Mouse (Mus musculus) limb, embryonic 10.5 days (tissue): ENCODE measurements around the gene Scn10a. TPM values are rescaled to one million over a fixed set of nuclear protein-coding genes. Genes with fewer than 3 reads are reported as not detected.

ENCODE experiments used
- DNase-seq: peaks from one replicate; pipeline ENCODE4 v3.0.0-alpha.2; 2017; ENCODE audit warnings: low spot score
- H3K27ac ChIP-seq: fragments of 300-500 bp; sonication (generic); 2 replicates; pipeline ENCODE4 v1.5.1; 2016; ENCODE audit warnings: mild to moderate bottlenecking
- H3K27me3 ChIP-seq: fragments of 300-500 bp; sonication (generic); 2 replicates; pipeline ENCODE4 v1.6.1; 2016; ENCODE audit warnings: low read depth, mild to moderate bottlenecking; ENCODE audit not compliant: poor library complexity, severe bottlenecking
- H3K36me3 ChIP-seq: fragments of 300-500 bp; sonication (generic); 2 replicates; pipeline ENCODE4 v1.6.1; 2016; ENCODE audit warnings: mild to moderate bottlenecking, moderate library complexity
- H3K4me1 ChIP-seq: fragments of 300-500 bp; sonication (generic); 2 replicates; pipeline ENCODE4 v1.6.1; 2016
- H3K4me3 ChIP-seq: fragments of 300-500 bp; sonication (generic); 2 replicates; pipeline ENCODE4 v1.5.1; 2016; ENCODE audit warnings: mild to moderate bottlenecking, moderate library complexity
- H3K9me3 ChIP-seq: fragments of 300-500 bp; sonication (generic); replicated peaks from 2 replicates; pipeline ENCODE4 v1.6.1; 2016; ENCODE audit warnings: mild to moderate bottlenecking
- WGBS: fragments of 180-500 bp; shearing (Covaris S2); methylation state at CpG from one replicate; pipeline ENCODE4 v1.1.7; 2016; 5-methylcytosine and 5-hydroxymethylcytosine counted together
- polyA plus RNA-seq: library from polyadenylated mRNA; unstranded; fragments of >200 nt; fragmentation: Nextera tagmentation; extraction: Ambion mirVana; gene quantifications from 2 replicates; pipeline ENCODE4 v1.2.1, GENCODE M21; 2016

The Scn10a gene
- polyA plus RNA-seq, 1 experiment from 2014 or later: not detected

- WGBS: 39% methylated on average over 26 of the region's 26 CpGs
- Histone ChIP-seq H3K27ac (no peak overlapping the region), H3K4me3 (no peak overlapping the region; the same call in 1 of the 2 replicates), H3K36me3 (no peaks in the 10 kb centered on the region), H3K9me3 (no peaks in the 10 kb centered on the region), H3K27me3 (peaks cover 23% of the 10 kb centered on the region), H3K4me1 (peaks cover 28% of the 10 kb centered on the region)
- DNase-seq: no peak
Measured at GRCm38 (mm10) chr9:119588763-119589449, 130.2 kb downstream of the Scn10a start.

GRCm38 (mm10) chr9:119580668-119581067, 138.5 kb downstream of the Scn10a start:
- no peak overlapping the region for H3K4me3 ChIP-seq
- no peak overlapping the region for H3K27ac ChIP-seq
- under 1% methylated on average over 6 of the region's 6 CpGs for WGBS
- H3K27me3 ChIP-seq: peaks cover 73% of the 10 kb centered on the region
- peaks cover 18% of the 10 kb centered on the region for H3K4me1 ChIP-seq
- no peaks in the 10 kb centered on the region for H3K9me3 ChIP-seq
- peak; percentile 82 for DNase-seq
- H3K36me3 ChIP-seq: no peaks in the 10 kb centered on the region

GRCm38 (mm10) chr9:119580187-119580586, 138.9 kb downstream of the Scn10a start:
- Histone ChIP-seq H3K4me3 (no peak overlapping the region), H3K27me3 (peaks cover 75% of the 10 kb centered on the region), H3K9me3 (no peaks in the 10 kb centered on the region), H3K36me3 (no peaks in the 10 kb centered on the region), H3K4me1 (peaks cover 20% of the 10 kb centered on the region), H3K27ac (no peak overlapping the region)
- DNase-seq: no peak
- 88% methylated on average over 17 of the region's 17 CpGs for WGBS

- H3K36me3 ChIP-seq: no peaks in the 10 kb centered on the region
- peak within 1 kb of the TSS; percentile 32 for H3K27ac ChIP-seq
- H3K9me3 ChIP-seq: no peaks in the 10 kb centered on the region
- DNase-seq: peak; percentile 57
- H3K4me1 ChIP-seq: peaks cover 20% of the 10 kb centered on the region
- peak within 1 kb of the TSS; percentile 68 for H3K4me3 ChIP-seq
- WGBS: 1% methylated on average over 98 of the region's 99 CpGs
- peaks cover 89% of the 10 kb centered on the region for H3K27me3 ChIP-seq
Measured at GRCm38 (mm10) chr9:119578636-119579438, 140.3 kb downstream of the Scn10a start, which contains the start of gene Scn5a. TSS of gene Scn5a (minus strand) at chr9:119579016.

- Histone ChIP-seq H3K4me3 (peak overlapping the region; percentile 68), H3K27ac (peak overlapping the region; percentile 32), H3K27me3 (peaks cover 94% of the 10 kb centered on the region), H3K36me3 (no peaks in the 10 kb centered on the region), H3K9me3 (no peaks in the 10 kb centered on the region), H3K4me1 (peaks cover 20% of the 10 kb centered on the region)
- under 1% methylated on average over 24 of the region's 24 CpGs for WGBS
- DNase-seq: no peak
Measured at GRCm38 (mm10) chr9:119578311-119578635, 140.8 kb downstream of the Scn10a start.

- Histone ChIP-seq H3K27ac (no peak overlapping the region), H3K4me1 (peaks cover 23% of the 10 kb centered on the region), H3K9me3 (no peaks in the 10 kb centered on the region), H3K4me3 (no peak overlapping the region), H3K27me3 (peaks cover 99% of the 10 kb centered on the region), H3K36me3 (no peaks in the 10 kb centered on the region)
- WGBS: 80% methylated on average over 2 of the region's 2 CpGs
- no peak for DNase-seq
Measured at GRCm38 (mm10) chr9:119576977-119577376, 142.1 kb downstream of the Scn10a start.

GRCm38 (mm10) chr9:119575732-119576131, 143.4 kb downstream of the Scn10a start:
- no peak for DNase-seq
- Histone ChIP-seq H3K4me3 (no peak overlapping the region), H3K4me1 (peaks cover 34% of the 10 kb centered on the region), H3K27ac (no peak overlapping the region), H3K27me3 (peaks cover 99% of the 10 kb centered on the region), H3K36me3 (no peaks in the 10 kb centered on the region), H3K9me3 (no peaks in the 10 kb centered on the region)
- WGBS: 55% methylated on average over 9 of the region's 9 CpGs

GRCm38 (mm10) chr9:119574366-119574765, 144.8 kb downstream of the Scn10a start:
- Histone ChIP-seq H3K27me3 (peaks cover 100% of the 10 kb centered on the region), H3K4me3 (no peak overlapping the region), H3K36me3 (no peaks in the 10 kb centered on the region), H3K27ac (no peak overlapping the region), H3K9me3 (no peaks in the 10 kb centered on the region), H3K4me1 (peaks cover 36% of the 10 kb centered on the region)
- 79% methylated on average over 7 of the region's 7 CpGs for WGBS
- DNase-seq: no peak

- H3K36me3 ChIP-seq: no peaks in the 10 kb centered on the region
Measured at GRCm38 (mm10) chr9:119573009-119573408, 146.1 kb downstream of the Scn10a start.

GRCm38 (mm10) chr9:119571411-119571888, 147.7 kb downstream of the Scn10a start:
- no peak for DNase-seq
- Histone ChIP-seq H3K4me1 (peaks cover 23% of the 10 kb centered on the region), H3K27ac (no peak overlapping the region), H3K27me3 (peaks cover 99% of the 10 kb centered on the region), H3K9me3 (no peaks in the 10 kb centered on the region), H3K36me3 (no peaks in the 10 kb centered on the region), H3K4me3 (peak overlapping the region; percentile 19; the same call in 1 of the 2 replicates)
- under 1% methylated on average over 15 of the region's 15 CpGs for WGBS

More at GRCm38 (mm10) chr9:119573009-119573408, 146.1 kb downstream of the Scn10a start:
- 49% methylated on average over 14 of the region's 14 CpGs for WGBS
- no peak overlapping the region for H3K27ac ChIP-seq
- DNase-seq: no peak
- peaks cover 23% of the 10 kb centered on the region for H3K4me1 ChIP-seq
- H3K4me3 ChIP-seq: no peak overlapping the region
- H3K9me3 ChIP-seq: no peaks in the 10 kb centered on the region
- peaks cover 99% of the 10 kb centered on the region for H3K27me3 ChIP-seq

- no peak overlapping the region for H3K27ac ChIP-seq
- H3K36me3 ChIP-seq: no peaks in the 10 kb centered on the region
- no peaks in the 10 kb centered on the region for H3K9me3 ChIP-seq
- H3K27me3 ChIP-seq: peaks cover 99% of the 10 kb centered on the region
- 16% methylated on average over 9 of the region's 9 CpGs for WGBS
- H3K4me3 ChIP-seq: no peak overlapping the region
- H3K4me1 ChIP-seq: peaks cover 25% of the 10 kb centered on the region
- no peak for DNase-seq
Measured at GRCm38 (mm10) chr9:119570652-119571051, 148.5 kb downstream of the Scn10a start.

GRCm38 (mm10) chr9:119568732-119569131, 150.4 kb downstream of the Scn10a start:
- H3K27me3 ChIP-seq: peaks cover 93% of the 10 kb centered on the region

GRCm38 (mm10) chr9:119567800-119568199, 151.3 kb downstream of the Scn10a start:
- H3K27me3 ChIP-seq: peaks cover 90% of the 10 kb centered on the region
- no peaks in the 10 kb centered on the region for H3K36me3 ChIP-seq
- H3K4me1 ChIP-seq: peaks cover 29% of the 10 kb centered on the region
- no peak for DNase-seq
- 85% methylated on average over 5 of the region's 5 CpGs for WGBS
- no peak overlapping the region for H3K4me3 ChIP-seq
- H3K9me3 ChIP-seq: no peaks in the 10 kb centered on the region
- H3K27ac ChIP-seq: no peak overlapping the region

More at GRCm38 (mm10) chr9:119568732-119569131, 150.4 kb downstream of the Scn10a start:
- 88% methylated on average over 8 of the region's 8 CpGs for WGBS
- H3K4me3 ChIP-seq: no peak overlapping the region
- peaks cover 25% of the 10 kb centered on the region for H3K4me1 ChIP-seq
- H3K36me3 ChIP-seq: no peaks in the 10 kb centered on the region
- no peak for DNase-seq
- H3K9me3 ChIP-seq: no peaks in the 10 kb centered on the region
- no peak overlapping the region for H3K27ac ChIP-seq
